Mouse (Mus musculus) embryonic facial prominence, embryonic 11.5 days (tissue): ENCODE data around the gene Mllt3. TPM values are rescaled to one million over a fixed set of nuclear protein-coding genes. Genes with fewer than 3 reads are reported as not detected.

Experiments
- ATAC-seq: fragments of 200-750 bp; cut with Nextera tagmentation; replicated peaks from 2 replicates; pipeline ENCODE4 v1.8.0; 2017; ENCODE audit warnings: low read depth; ENCODE audit not compliant: insufficient number of reproducible peaks, low FRiP score, low TSS enrichment
- DNase-seq: peaks from one replicate; pipeline ENCODE4 v3.0.0-alpha.2; 2015; ENCODE audit warnings: low spot score
- H3K27ac ChIP-seq: fragments of 300-500 bp; sonication (generic); replicated peaks from 2 replicates; pipeline ENCODE4 v1.5.1; 2014; ENCODE audit warnings: mild to moderate bottlenecking, low read depth, low read length, control low read depth
- H3K27me3 ChIP-seq: fragments of 300-500 bp; sonication (generic); 2 replicates; pipeline ENCODE4 v1.6.1; 2014; ENCODE audit warnings: mild to moderate bottlenecking, low read length, moderate library complexity, mixed read lengths; ENCODE audit not compliant: control insufficient read depth, insufficient read depth
- H3K36me3 ChIP-seq: fragments of 300-500 bp; sonication (generic); replicated peaks from 2 replicates; pipeline ENCODE4 v1.6.1; 2014; ENCODE audit warnings: low read depth, mild to moderate bottlenecking, low read length, moderate library complexity, mixed read lengths; ENCODE audit not compliant: control insufficient read depth, insufficient read depth
- H3K4me1 ChIP-seq: fragments of 300-500 bp; sonication (generic); 2 replicates; pipeline ENCODE4 v1.6.1; 2014; ENCODE audit warnings: low read length, mixed read lengths; ENCODE audit not compliant: control insufficient read depth, insufficient read depth
- H3K4me2 ChIP-seq: fragments of 300-500 bp; sonication (generic); 2 replicates; pipeline ENCODE4 v1.6.1; 2014; ENCODE audit warnings: low read depth, mild to moderate bottlenecking, control low read depth, low read length, moderate library complexity
- H3K4me3 ChIP-seq: fragments of 300-500 bp; sonication (generic); 2 replicates; pipeline ENCODE4 v1.5.1; 2014; ENCODE audit warnings: low read depth, low read length, control low read depth
- H3K9ac ChIP-seq: fragments of 300-500 bp; sonication (generic); replicated peaks from 2 replicates; pipeline ENCODE4 v1.6.1; 2014; ENCODE audit warnings: mild to moderate bottlenecking, control low read depth, low read length
- H3K9me3 ChIP-seq: fragments of 300-500 bp; sonication (generic); replicated peaks from 2 replicates; pipeline ENCODE4 v1.6.1; 2016; ENCODE audit warnings: mild to moderate bottlenecking, low read length, inconsistent platforms, mixed read lengths; ENCODE audit not compliant: control insufficient read depth
- WGBS: fragments of 180-500 bp; shearing (Covaris S2); extraction: QIAGEN DNeasy Blood & Tissue Kit; methylation state at CpG from one replicate; pipeline ENCODE4 v1.1.7; 2014; 5-methylcytosine and 5-hydroxymethylcytosine counted together
- polyA plus RNA-seq: library from polyadenylated mRNA; unstranded; fragments of >200 nt; fragmentation: Nextera tagmentation; extraction: Ambion mirVana; gene quantifications from 2 replicates; pipeline ENCODE4 v1.2.1, GENCODE M21; 2014

Mllt3 gene
- polyA plus RNA-seq, 1 experiment from 2014 or later = 70.4 TPM

DNA sequence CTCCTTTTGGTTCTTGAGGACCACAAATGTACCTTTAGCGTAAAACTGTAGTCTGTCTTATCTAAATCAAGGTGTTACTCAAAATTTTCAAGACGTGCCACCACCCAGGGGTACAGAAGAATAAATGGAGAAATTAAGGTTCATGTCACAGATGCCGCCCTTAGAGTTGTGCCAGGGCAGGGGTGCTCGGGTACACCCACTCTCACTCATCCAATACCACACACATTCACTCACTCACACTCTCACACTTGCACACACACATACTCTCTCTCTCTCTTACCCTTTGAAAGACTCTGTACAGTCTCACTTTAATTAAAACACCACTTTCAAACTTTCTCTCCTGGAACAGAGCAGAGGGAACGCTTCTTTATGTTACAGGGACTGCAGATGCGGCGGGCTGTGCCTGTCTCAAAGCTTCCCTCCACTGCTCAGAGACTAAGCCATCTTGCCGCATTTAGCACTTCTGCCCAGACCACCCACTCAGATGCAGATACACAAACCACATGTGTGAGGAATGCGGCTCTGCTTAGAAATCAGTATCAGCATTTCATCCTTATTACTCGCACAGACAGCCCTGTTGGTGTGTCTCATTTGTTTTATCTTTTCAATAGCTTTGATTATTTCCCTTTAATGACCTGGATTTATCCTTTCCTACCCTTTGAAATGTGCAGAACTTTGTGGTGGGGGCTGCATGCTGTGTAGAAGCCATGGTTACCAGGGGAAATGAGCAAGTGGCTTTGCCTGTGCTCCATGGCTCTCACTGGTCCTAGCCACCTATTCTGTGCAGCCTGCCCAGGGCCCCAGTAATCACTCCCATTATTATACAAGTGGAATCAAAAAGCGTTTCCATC lies 265.2 kb downstream of the Mllt3 start:
- Histone ChIP-seq H3K4me2 (no peak overlapping the region), H3K4me1 (0 out of 2 replicates have a peak, but pooled peaks cover 2% of the 10 kb centered on the region), H3K9ac (no peak overlapping the region), H3K27me3 (no peaks in the 10 kb centered on the region), H3K4me3 (no peak overlapping the region), H3K27ac (no peak overlapping the region), H3K9me3 (no peaks in the 10 kb centered on the region), H3K36me3 (no peaks in the 10 kb centered on the region)
- DNase-seq = peak; percentile 75
- WGBS = 32% methylated on average over 11 of the region's 11 CpGs
- ATAC-seq = peak; percentile 83

DNA sequence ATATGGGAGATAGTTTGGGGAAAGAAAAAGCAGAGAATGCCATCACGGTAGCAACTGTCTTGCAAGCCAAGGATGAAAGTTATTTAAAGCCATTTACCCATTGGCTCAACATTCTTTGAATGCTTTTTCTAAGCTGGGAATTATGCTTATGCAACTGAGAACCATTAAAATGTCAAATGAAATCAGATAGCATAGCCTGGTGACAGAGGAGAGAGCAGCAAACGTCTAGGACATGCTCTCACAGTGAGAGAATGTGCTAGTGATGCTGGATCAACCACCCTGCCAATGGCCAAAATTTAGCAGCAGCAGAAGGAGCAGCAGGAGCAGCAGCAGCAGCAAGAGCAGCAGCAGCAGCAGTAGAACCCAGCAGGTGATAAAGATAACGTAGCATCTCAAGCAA lies 267.4 kb downstream of the Mllt3 start:
- no peak overlapping the region for H3K9ac ChIP-seq
- H3K4me3 ChIP-seq = no peak overlapping the region
- H3K27me3 ChIP-seq = no peaks in the 10 kb centered on the region
- H3K9me3 ChIP-seq = no peaks in the 10 kb centered on the region
- 0 out of 2 replicates have a peak, but pooled peaks cover 2% of the 10 kb centered on the region for H3K4me1 ChIP-seq
- H3K36me3 ChIP-seq = no peaks in the 10 kb centered on the region
- H3K4me2 ChIP-seq = no peak overlapping the region
- DNase-seq (no peak), ATAC-seq (no peak)
- WGBS = 39% methylated on average over 3 of the region's 3 CpGs
- no peak overlapping the region for H3K27ac ChIP-seq

DNA sequence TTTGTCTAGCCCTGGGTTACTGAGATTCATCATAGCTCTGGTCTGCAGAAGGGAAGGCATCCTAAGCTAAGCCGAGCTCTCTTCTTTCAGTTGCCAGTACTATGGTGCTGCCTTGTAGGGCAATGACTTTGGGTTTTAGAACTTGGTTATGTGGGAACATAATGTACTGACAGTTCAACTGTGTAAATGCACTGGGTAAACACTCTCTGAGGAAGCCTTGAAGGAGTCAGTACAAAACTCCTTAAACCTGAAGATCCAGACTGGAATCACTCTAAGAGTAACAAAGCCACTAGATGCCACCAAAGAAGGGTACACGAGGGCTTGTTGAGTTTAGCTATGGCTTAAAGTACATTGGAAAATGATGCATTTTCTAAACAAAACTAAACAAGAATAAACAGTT lies 272.1 kb downstream of the Mllt3 start:
- Histone ChIP-seq H3K9ac (no peak overlapping the region), H3K27me3 (no peaks in the 10 kb centered on the region), H3K4me2 (no peak overlapping the region), H3K36me3 (no peaks in the 10 kb centered on the region), H3K4me1 (no peaks in the 10 kb centered on the region), H3K9me3 (no peaks in the 10 kb centered on the region), H3K4me3 (no peak overlapping the region), H3K27ac (no peak overlapping the region)
- 74% methylated on average over 2 of the region's 2 CpGs for WGBS
- no peak for ATAC-seq
- DNase-seq = no peak

DNA sequence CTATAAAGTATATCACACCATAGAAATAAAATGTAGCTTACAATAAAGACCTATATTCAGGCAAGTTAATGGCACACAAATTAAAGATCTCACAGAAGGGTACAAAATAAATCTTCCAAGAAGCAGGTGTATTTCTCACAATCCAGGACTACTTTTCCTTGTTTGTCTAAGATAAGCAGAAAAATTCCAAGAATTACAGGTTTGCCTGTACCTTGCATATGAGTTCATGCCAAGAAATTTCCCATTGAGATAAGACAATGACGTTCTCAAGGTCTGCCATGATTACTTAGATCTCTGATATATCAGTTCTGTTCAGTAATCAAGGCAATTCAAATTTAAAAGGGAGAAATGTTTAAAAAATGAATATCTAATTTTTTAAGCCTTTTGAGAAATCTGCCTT lies 272.9 kb downstream of the Mllt3 start:
- no peak overlapping the region for H3K9ac ChIP-seq
- DNase-seq (no peak), ATAC-seq (no peak)
- WGBS = 88% methylated on average over 1 of the region's 1 CpGs
- H3K27ac ChIP-seq = no peak overlapping the region
- no peak overlapping the region for H3K4me2 ChIP-seq
- H3K4me3 ChIP-seq = no peak overlapping the region
- H3K27me3 ChIP-seq = no peaks in the 10 kb centered on the region
- no peaks in the 10 kb centered on the region for H3K9me3 ChIP-seq
- H3K4me1 ChIP-seq = no peaks in the 10 kb centered on the region
- no peaks in the 10 kb centered on the region for H3K36me3 ChIP-seq

DNA sequence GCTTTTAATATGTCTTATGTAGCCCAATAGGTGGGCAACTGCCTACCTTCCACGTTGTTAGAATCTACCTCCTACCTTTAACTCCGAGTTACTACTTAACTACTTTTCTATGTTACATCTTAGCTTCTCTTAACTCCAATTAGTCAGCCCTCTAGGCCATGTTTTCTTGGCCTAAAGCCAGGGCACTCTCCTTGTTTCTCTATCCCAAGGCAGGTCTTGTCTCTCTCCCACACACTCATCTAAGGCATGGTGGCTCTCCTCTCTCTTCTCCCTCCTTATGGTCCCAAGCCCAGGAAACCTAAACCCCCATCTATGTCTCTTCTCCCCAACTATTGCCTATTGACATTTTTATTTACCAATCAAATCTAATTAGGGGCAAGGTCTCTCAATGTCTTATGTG lies 273.5 kb downstream of the Mllt3 start:
- no peaks in the 10 kb centered on the region for H3K4me1 ChIP-seq
- ATAC-seq = no peak
- H3K9ac ChIP-seq = no peak overlapping the region
- H3K4me2 ChIP-seq = no peak overlapping the region
- H3K27ac ChIP-seq = no peak overlapping the region
- WGBS = 91% methylated on average over 2 of the region's 2 CpGs
- H3K27me3 ChIP-seq = no peaks in the 10 kb centered on the region
- no peaks in the 10 kb centered on the region for H3K36me3 ChIP-seq
- H3K4me3 ChIP-seq = no peak overlapping the region
- no peak for DNase-seq
- H3K9me3 ChIP-seq = no peaks in the 10 kb centered on the region

DNA sequence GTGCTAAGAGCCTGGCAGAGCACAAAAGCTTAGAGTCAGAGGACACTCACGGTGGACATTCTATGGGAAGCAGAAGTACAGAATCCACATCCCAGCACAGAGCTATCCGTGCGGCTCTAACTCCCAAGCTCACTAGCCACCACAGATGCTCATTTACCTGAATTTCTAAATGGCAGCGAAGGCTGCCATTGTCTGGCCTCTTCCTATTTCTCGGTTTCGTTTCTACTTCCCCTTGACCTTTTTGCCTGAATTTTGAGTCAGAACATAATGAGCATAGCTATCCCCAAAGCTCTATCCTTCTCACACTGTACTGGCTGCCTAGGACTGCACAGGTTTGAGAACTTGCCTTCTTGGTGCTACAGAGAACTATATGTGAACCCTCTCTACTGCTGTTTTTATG lies 274.1 kb downstream of the Mllt3 start:
- WGBS = 93% methylated on average over 6 of the region's 6 CpGs
- Histone ChIP-seq H3K27me3 (no peaks in the 10 kb centered on the region), H3K4me2 (no peak overlapping the region), H3K9ac (no peak overlapping the region), H3K4me1 (no peaks in the 10 kb centered on the region), H3K4me3 (no peak overlapping the region), H3K27ac (no peak overlapping the region), H3K36me3 (no peaks in the 10 kb centered on the region), H3K9me3 (no peaks in the 10 kb centered on the region)
- DNase-seq (no peak), ATAC-seq (no peak)

DNA sequence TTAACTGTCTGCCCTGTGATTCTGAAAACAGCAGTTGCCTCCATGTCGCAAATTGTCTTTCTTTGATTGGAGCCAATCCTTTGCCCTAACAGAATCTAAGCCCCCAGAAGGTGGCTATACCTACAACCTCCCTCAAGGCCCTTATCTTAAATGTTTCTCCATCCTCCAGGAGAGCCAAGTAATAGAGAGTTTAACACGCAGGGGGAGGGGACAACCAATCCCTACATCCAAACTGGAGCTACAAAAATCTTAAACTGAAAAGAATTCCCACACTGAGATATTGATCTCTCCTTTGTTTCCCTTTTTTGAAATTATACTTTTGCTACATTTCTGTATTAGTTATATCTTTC lies 281.7 kb downstream of the Mllt3 start:
- 82% methylated on average over 2 of the region's 2 CpGs for WGBS
- Histone ChIP-seq H3K27me3 (no peaks in the 10 kb centered on the region), H3K4me1 (no peaks in the 10 kb centered on the region), H3K27ac (no peak overlapping the region), H3K36me3 (no peaks in the 10 kb centered on the region), H3K4me2 (no peak overlapping the region), H3K4me3 (no peak overlapping the region), H3K9ac (no peak overlapping the region), H3K9me3 (no peaks in the 10 kb centered on the region)
- ATAC-seq (no peak), DNase-seq (no peak)

DNA sequence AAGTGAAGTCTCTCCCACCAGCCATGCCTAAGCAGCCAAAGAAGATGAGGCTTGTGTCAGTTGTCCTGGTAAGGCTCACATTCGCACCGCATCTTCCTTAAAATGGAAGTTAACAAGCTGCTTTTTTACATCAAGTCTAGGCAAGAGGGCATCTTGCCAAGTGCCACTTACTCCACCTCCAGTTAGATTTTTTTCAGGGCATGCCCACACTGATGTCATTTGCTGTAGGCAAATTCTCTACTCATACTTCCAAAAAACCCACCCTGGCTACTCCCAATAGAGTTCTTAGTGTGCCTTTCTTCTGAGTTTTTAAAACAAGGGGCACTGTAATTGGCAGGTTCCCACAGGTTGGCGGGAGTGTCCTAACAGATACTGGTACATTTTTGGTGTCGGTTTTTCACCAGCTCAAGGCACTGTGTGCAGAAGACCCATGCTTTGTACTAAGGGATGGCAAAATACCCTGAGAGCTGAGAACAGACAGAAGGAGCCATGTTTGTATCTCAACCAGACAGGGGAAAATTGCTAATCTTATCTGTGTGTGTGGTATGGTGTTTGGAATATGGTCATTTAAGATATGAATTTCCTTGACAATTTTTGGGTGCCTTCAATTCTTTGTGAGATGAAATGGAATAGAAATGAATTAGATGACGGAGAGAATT lies 282.2 kb downstream of the Mllt3 start:
- no peak overlapping the region for H3K27ac ChIP-seq
- H3K4me1 ChIP-seq = no peaks in the 10 kb centered on the region
- H3K27me3 ChIP-seq = no peaks in the 10 kb centered on the region
- H3K9me3 ChIP-seq = no peaks in the 10 kb centered on the region
- DNase-seq (no peak), ATAC-seq (no peak)
- WGBS = 93% methylated on average over 5 of the region's 5 CpGs
- H3K9ac ChIP-seq = no peak overlapping the region
- no peaks in the 10 kb centered on the region for H3K36me3 ChIP-seq
- no peak overlapping the region for H3K4me2 ChIP-seq
- no peak overlapping the region for H3K4me3 ChIP-seq
